Mouse (Mus musculus) CH12.LX (cell line): Measurements from ENCODE around the gene Wdr13. TPM values are rescaled to one million over a fixed set of nuclear protein-coding genes. Genes with fewer than 3 reads are reported as not detected.
A peak's percentile ranks its signal among the peaks of the same experiment; 100 is the strongest.

Experiments
- DNase-seq: peaks from one replicate; pipeline ENCODE4 v3.0.0-alpha.2; 2013; ENCODE audit errors: extremely low read depth
- H3K27ac ChIP-seq: 2 replicates; pipeline ENCODE4 v1.5.1; 2012; ENCODE audit warnings: low read depth, mild to moderate bottlenecking, control low read depth, moderate library complexity; ENCODE audit not compliant: insufficient read depth
- H3K27me3 ChIP-seq: replicated peaks from 2 replicates; pipeline ENCODE3; 2012; ENCODE audit warnings: inconsistent platforms
- H3K36me3 ChIP-seq, 2 experiments: replicated peaks in 1 of 2; 2 replicates each; pipeline versions ENCODE3 to v1.6.1; 2012; ENCODE audit warnings: inconsistent platforms in 1 of 2, low read length in 1 of 2, mild to moderate bottlenecking in 1 of 2, mixed read lengths in 1 of 2, moderate library complexity in 1 of 2; ENCODE audit not compliant: control insufficient read depth in 1 of 2, insufficient read depth in 1 of 2
- H3K4me1 ChIP-seq, 2 experiments: 2 replicates each; pipeline ENCODE4 v1.6.1; 2012; ENCODE audit warnings: inconsistent platforms in 1 of 2, moderate library complexity in 1 of 2; ENCODE audit not compliant: insufficient read depth in 2 of 2, control insufficient read depth in 1 of 2
- H3K4me2 ChIP-seq: 2 replicates; pipeline ENCODE4 v1.6.1; 2012; ENCODE audit warnings: low read depth, mild to moderate bottlenecking, control low read depth; ENCODE audit not compliant: poor library complexity, insufficient read depth, severe bottlenecking
- H3K4me3 ChIP-seq, 3 experiments: fragments of 150-350 bp in 1 of 3; sonication (generic) in 1 of 3; replicated peaks in 1 of 3; 2 replicates each; pipeline versions ENCODE3 to v1.5.1; 2011 to 2012; ENCODE audit warnings: low read depth in 2 of 3, low read length in 2 of 3, mild to moderate bottlenecking in 2 of 3, moderate library complexity in 2 of 3, control low read depth in 1 of 3, improper control_type of control experiment in 1 of 3, inconsistent platforms in 1 of 3, mixed read lengths in 1 of 3; ENCODE audit not compliant: poor library complexity in 1 of 3
- H3K79me2 ChIP-seq: replicated peaks from 2 replicates; pipeline ENCODE4 v1.6.1; 2012; ENCODE audit warnings: mild to moderate bottlenecking, moderate library complexity; ENCODE audit not compliant: control insufficient read depth, poor library complexity, insufficient read depth, severe bottlenecking; ENCODE audit errors: extremely low read depth
- H3K9ac ChIP-seq: 2 replicates; pipeline ENCODE4 v1.6.1; 2012; ENCODE audit warnings: low read depth, mild to moderate bottlenecking, control low read depth, moderate library complexity; ENCODE audit not compliant: insufficient read depth
- H3K9me3 ChIP-seq: replicated peaks from 2 replicates; pipeline ENCODE3; 2012; ENCODE audit warnings: low read length, inconsistent platforms, mixed read lengths
- BHLHE40 ChIP-seq: IDR thresholded peaks from 2 replicates; pipeline ENCODE4 v1.6.1; 2011; ENCODE audit warnings: mild to moderate bottlenecking, low read depth, low read length, improper control_type of control experiment
- CHD1 ChIP-seq: IDR thresholded peaks from 2 replicates; pipeline ENCODE4 v1.6.1; 2012; ENCODE audit warnings: low read depth, low read length, improper control_type of control experiment, inconsistent platforms
- CHD2 ChIP-seq: IDR thresholded peaks from 2 replicates; pipeline ENCODE4 v1.6.1; 2011; ENCODE audit warnings: low read length, improper control_type of control experiment
- CTCF ChIP-seq, 2 experiments: IDR thresholded peaks in 1 of 2; conservative IDR thresholded peaks in 1 of 2; 2 replicates each; pipeline ENCODE4 v1.5.1; 2011 to 2012; ENCODE audit warnings: low read depth in 2 of 2, low read length in 2 of 2, improper control_type of control experiment in 1 of 2, inconsistent platforms in 1 of 2, mild to moderate bottlenecking in 1 of 2, moderate library complexity in 1 of 2
- E2F4 ChIP-seq: IDR thresholded peaks from 2 replicates; pipeline ENCODE4 v1.6.1; 2011; ENCODE audit warnings: low read depth, low read length, improper control_type of control experiment; ENCODE audit not compliant: insufficient replicate concordance
- ELF1 ChIP-seq: IDR thresholded peaks from 2 replicates; pipeline ENCODE4 v1.6.1; 2014; ENCODE audit warnings: low read depth, mild to moderate bottlenecking, inconsistent platforms, low read length, improper control_type of control experiment
- EP300 ChIP-seq: IDR thresholded peaks from 2 replicates; pipeline ENCODE4 v1.6.1; 2011; ENCODE audit warnings: low read length, improper control_type of control experiment
- ETS1 ChIP-seq: conservative IDR thresholded peaks from 2 replicates; pipeline ENCODE4 v1.6.1; 2012; ENCODE audit warnings: low read depth, mild to moderate bottlenecking, inconsistent platforms, low read length, improper control_type of control experiment, moderate library complexity
- GABPA ChIP-seq: IDR thresholded peaks from 2 replicates; pipeline ENCODE4 v1.6.1; 2012; ENCODE audit warnings: low read depth, low read length, improper control_type of control experiment, inconsistent platforms; ENCODE audit not compliant: insufficient replicate concordance
- HCFC1 ChIP-seq: IDR thresholded peaks from 2 replicates; pipeline ENCODE4 v1.6.1; 2012; ENCODE audit warnings: low read depth, mild to moderate bottlenecking, inconsistent platforms, low read length, improper control_type of control experiment
- IRF4 ChIP-seq: IDR thresholded peaks from 2 replicates; pipeline ENCODE4 v1.6.1; 2014; ENCODE audit warnings: low read depth, mild to moderate bottlenecking, inconsistent platforms, low read length, improper control_type of control experiment
- JUN ChIP-seq: IDR thresholded peaks from 2 replicates; pipeline ENCODE4 v1.6.1; 2011; ENCODE audit warnings: low read depth, mild to moderate bottlenecking, low read length, improper control_type of control experiment, moderate library complexity; ENCODE audit not compliant: insufficient read depth
- JUND ChIP-seq: conservative IDR thresholded peaks from 2 replicates; pipeline ENCODE4 v1.6.1; 2011; ENCODE audit warnings: low read depth, low read length, improper control_type of control experiment
- KAT2A ChIP-seq: IDR thresholded peaks from 2 replicates; pipeline ENCODE4 v1.6.1; 2012; ENCODE audit warnings: low read length, improper control_type of control experiment, inconsistent platforms; ENCODE audit not compliant: insufficient replicate concordance
- MAFK ChIP-seq: IDR thresholded peaks from 2 replicates; pipeline ENCODE4 v1.6.1; 2011; ENCODE audit warnings: low read length, improper control_type of control experiment; ENCODE audit not compliant: insufficient replicate concordance
- MAX ChIP-seq: IDR thresholded peaks from 2 replicates; pipeline ENCODE4 v1.6.1; 2011; ENCODE audit warnings: low read length, improper control_type of control experiment
- MAZ ChIP-seq: IDR thresholded peaks from 2 replicates; pipeline ENCODE4 v1.6.1; 2012; ENCODE audit warnings: low read depth, mild to moderate bottlenecking, inconsistent platforms, low read length, improper control_type of control experiment, moderate library complexity
- MEF2A ChIP-seq: IDR thresholded peaks from 2 replicates; pipeline ENCODE4 v1.6.1; 2014; ENCODE audit warnings: low read depth, mild to moderate bottlenecking, inconsistent platforms, low read length, improper control_type of control experiment, borderline replicate concordance
- MXI1 ChIP-seq: IDR thresholded peaks from 2 replicates; pipeline ENCODE4 v1.6.1; 2011; ENCODE audit warnings: mild to moderate bottlenecking, low read depth, low read length, improper control_type of control experiment
- MYC ChIP-seq: IDR thresholded peaks from 2 replicates; pipeline ENCODE4 v1.6.1; 2011; ENCODE audit warnings: low read depth, mild to moderate bottlenecking, improper control_type of control experiment, low read length
- NELFE ChIP-seq: IDR thresholded peaks from 2 replicates; pipeline ENCODE4 v1.6.1; 2011; ENCODE audit warnings: low read depth, low read length, improper control_type of control experiment
- NRF1 ChIP-seq: IDR thresholded peaks from 2 replicates; pipeline ENCODE4 v1.6.1; 2014; ENCODE audit warnings: low read depth, mild to moderate bottlenecking, inconsistent platforms, low read length, improper control_type of control experiment, moderate library complexity
- PAX5 ChIP-seq: IDR thresholded peaks from 2 replicates; pipeline ENCODE4 v1.6.1; 2012; ENCODE audit warnings: low read length, inconsistent platforms, mixed read lengths
- POLR2A ChIP-seq: IDR thresholded peaks from 2 replicates; pipeline ENCODE4 v1.6.1; 2011; ENCODE audit warnings: low read depth, mild to moderate bottlenecking, improper control_type of control experiment, low read length
- POLR2AphosphoS2 ChIP-seq: IDR thresholded peaks from 2 replicates; pipeline ENCODE4 v1.6.1; 2011; ENCODE audit warnings: low read depth, low read length, improper control_type of control experiment
- RAD21 ChIP-seq: IDR thresholded peaks from 2 replicates; pipeline ENCODE4 v1.6.1; 2011; ENCODE audit warnings: low read depth, mild to moderate bottlenecking, low read length, improper control_type of control experiment, moderate library complexity
- RCOR1 ChIP-seq: conservative IDR thresholded peaks from 2 replicates; pipeline ENCODE4 v1.6.1; 2012; ENCODE audit warnings: low read depth, mild to moderate bottlenecking, inconsistent platforms, low read length, improper control_type of control experiment
- SIN3A ChIP-seq: IDR thresholded peaks from 2 replicates; pipeline ENCODE4 v1.6.1; 2012; ENCODE audit warnings: low read length, improper control_type of control experiment, inconsistent platforms
- SMC3 ChIP-seq: IDR thresholded peaks from 2 replicates; pipeline ENCODE4 v1.6.1; 2011; ENCODE audit warnings: low read depth, low read length, improper control_type of control experiment
- TBP ChIP-seq: conservative IDR thresholded peaks from 2 replicates; pipeline ENCODE4 v1.6.1; 2011; ENCODE audit warnings: low read depth, low read length, improper control_type of control experiment
- TCF12 ChIP-seq: IDR thresholded peaks from 2 replicates; pipeline ENCODE4 v1.6.1; 2014; ENCODE audit warnings: low read depth, mild to moderate bottlenecking, inconsistent platforms, low read length, improper control_type of control experiment
- UBTF ChIP-seq: IDR thresholded peaks from 2 replicates; pipeline ENCODE4 v1.6.1; 2012; ENCODE audit warnings: low read depth, mild to moderate bottlenecking, inconsistent platforms, low read length, improper control_type of control experiment, moderate library complexity
- USF1 ChIP-seq: IDR thresholded peaks from 2 replicates; pipeline ENCODE4 v1.6.1; 2014; ENCODE audit warnings: low read depth, mild to moderate bottlenecking, inconsistent platforms, low read length, improper control_type of control experiment
- USF2 ChIP-seq: conservative IDR thresholded peaks from 2 replicates; pipeline ENCODE4 v1.6.1; 2011; ENCODE audit warnings: low read depth, low read length, improper control_type of control experiment
- ZC3H11A ChIP-seq: IDR thresholded peaks from 2 replicates; pipeline ENCODE4 v1.6.1; 2012; ENCODE audit warnings: low read depth, mild to moderate bottlenecking, inconsistent platforms, low read length, improper control_type of control experiment
- ZKSCAN1 ChIP-seq: IDR thresholded peaks from 2 replicates; pipeline ENCODE4 v1.6.1; 2012; ENCODE audit warnings: low read depth, inconsistent platforms, low read length, improper control_type of control experiment, borderline replicate concordance
- ZMIZ1 ChIP-seq: IDR thresholded peaks from 2 replicates; pipeline ENCODE4 v1.6.1; 2012; ENCODE audit warnings: low read depth, mild to moderate bottlenecking, inconsistent platforms, low read length, improper control_type of control experiment
- ZNF384 ChIP-seq: IDR thresholded peaks from 2 replicates; pipeline ENCODE4 v1.6.1; 2012; ENCODE audit warnings: low read depth, low read length, improper control_type of control experiment, inconsistent platforms
- dilution Hi-C: fragments of 300-500 bp; cut with MboI; formaldehyde crosslinking; loops from 2 replicates; pipeline ENCODE4 v1.14.3; 2020; ENCODE audit warnings: low sequenced_read_pairs; ENCODE audit not compliant: extremely low pct_unique_long_range_greater_than_20kb, extremely low pct_ligation_motif_present
- in situ Hi-C: fragments of 300-500 bp; cut with MboI; formaldehyde crosslinking; loops from 3 replicates; pipeline ENCODE4 v1.14.3; 2019; ENCODE audit warnings: low sequenced_read_pairs, low pct_ligation_motif_present, low pct_unique_long_range_greater_than_20kb, mixed read lengths
- polyA plus RNA-seq: library from polyadenylated mRNA; unstranded; fragments of >175 nt; gene quantifications from 2 replicates; pipeline ENCODE4 v1.2.1, GENCODE M21; 2012; ENCODE audit warnings: low read depth; ENCODE audit not compliant: insufficient read length
- total RNA-seq, 2 experiments: library from RNA; depleted of rRNA; stranded (reverse); fragments of 300-350 nt in 1 of 2; fragments of >200 nt in 1 of 2; gene quantifications; 2 replicates each; pipeline ENCODE4 v1.2.3; 2012 to 2014

Gene Wdr13
- total and polyA plus RNA-seq, 3 experiments = 7.6 to 13.0 (median 11.9) TPM

GRCm38 (mm10) chrX:8175504-8176385, 43.1 kb upstream of the Wdr13 start, which contains the start of gene Tbc1d25:
TSS of gene Tbc1d25 (minus strand) at chrX:8176181.
- in situ Hi-C loops = no loop called here
- TF ChIP-seq NELFE (peak; percentile 46), TCF12 (peak; percentile 48; the same call in 1 of the 2 replicates), HCFC1 (peak; percentile 57), RCOR1 (no peak), USF1 (no peak), NRF1 (peak; percentile 95), MAX (peak; percentile 88), POLR2A (peak; percentile 63), CHD1 (no peak), ZMIZ1 (no peak), IRF4 (no peak), MAZ (no peak), MXI1 (peak; percentile 94), POLR2AphosphoS2 (no peak), EP300 (no peak), RAD21 (no peak), UBTF (no peak), ZNF384 (no peak), JUN (peak; percentile 57), SIN3A (peak; percentile 82), USF2 (no peak), ZKSCAN1 (no peak), JUND (peak; percentile 69), MYC (peak; percentile 95), GABPA (no peak), ELF1 (peak; percentile 83), ETS1 (no peak; the same call in 1 of the 2 replicates), ZC3H11A (no peak), E2F4 (no peak), KAT2A (no peak), MAFK (no peak), TBP (no peak), PAX5 (no peak), BHLHE40 (peak; percentile 85), SMC3 (no peak), CHD2 (no peak), CTCF (conservative IDR thresholded peaks at IDR 0.05 in 1 of 2, IDR thresholded peaks at IDR 0.05 in 1 of 2; ENCODE audit: low read depth in 2 of 2, low read length in 2 of 2) (no peak), MEF2A (no peak; the same call in 1 of the 2 replicates)
- Histone ChIP-seq H3K27ac (peak within 1 kb of the TSS; percentile 55), H3K79me2 (no peaks in the 10 kb centered on the region), H3K4me1 (peaks cover 0 to 7% of the 10 kb centered on the region in 2 experiments; a peak in 1 of 4 replicates), H3K27me3 (no peaks in the 10 kb centered on the region), H3K9me3 (no peaks in the 10 kb centered on the region), H3K4me3 (peak within 1 kb of the TSS; percentile 62 to 91 (median 63)), H3K9ac (peak within 1 kb of the TSS; percentile 51), H3K4me2 (peak within 1 kb of the TSS; percentile 67), H3K36me3 (peaks cover 10 to 25% of the 10 kb centered on the region in 2 experiments)
- dilution Hi-C loops = no loop called here
- DNase-seq = peak; percentile 90
